Mouse (Mus musculus): Measurements from ENCODE around the gene Hprt. TPM values are rescaled to one million over a fixed set of nuclear protein-coding genes. Genes with fewer than 3 reads are reported as not detected.
"Not testable (repeated sequence)": the region's sequence is repeated elsewhere in the genome, so short reads cannot be mapped to it uniquely, and the experiment has no call there.

Gene Hprt
- polyA plus RNA-seq (2012; rRNA removed): 39.6 and 40.6 TPM in 2 replicates

DNA sequence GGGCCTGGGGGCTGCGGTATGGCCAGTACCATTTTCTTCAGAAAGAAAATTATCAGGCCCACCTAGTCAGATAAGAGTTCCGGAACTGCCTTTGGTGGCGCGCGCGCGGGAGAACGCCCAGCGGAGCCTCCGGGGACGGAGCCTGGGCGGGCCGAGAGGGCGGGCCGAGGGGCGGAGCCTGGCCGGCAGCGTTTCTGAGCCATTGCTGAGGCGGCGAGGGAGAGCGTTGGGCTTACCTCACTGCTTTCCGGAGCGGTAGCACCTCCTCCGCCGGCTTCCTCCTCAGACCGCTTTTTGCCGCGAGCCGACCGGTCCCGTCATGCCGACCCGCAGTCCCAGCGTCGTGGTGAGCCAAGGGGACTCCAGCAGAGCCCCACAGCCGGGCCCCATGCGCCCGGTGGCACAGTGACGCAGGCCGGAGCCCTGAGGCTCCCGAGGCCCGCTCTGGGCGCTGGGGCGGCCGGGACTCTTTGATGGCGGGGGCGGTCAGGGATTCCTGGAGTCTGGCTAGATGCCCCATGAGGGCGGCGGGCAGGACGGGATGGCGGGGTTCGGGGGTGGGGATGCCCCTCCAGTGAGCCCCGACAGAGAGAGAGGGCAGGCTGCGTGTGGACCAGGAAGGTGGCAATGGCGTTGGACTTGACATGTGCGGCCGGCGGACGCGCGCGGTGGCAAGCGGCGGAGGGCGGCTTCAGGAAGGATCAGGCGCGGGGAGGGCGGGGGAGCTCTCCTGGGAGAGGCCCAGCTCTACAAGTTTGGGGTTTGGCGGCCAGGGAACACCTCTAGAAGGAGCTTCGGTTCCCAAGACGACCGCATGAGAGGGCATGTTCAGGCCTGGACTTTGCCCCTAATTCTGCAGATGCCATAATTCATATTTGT, at the start of gene Hprt:
Gene Hprt (plus strand): TSS at position 233 of the 879 bp plus-strand sequence.
- peak; percentile 68; the same call in 1 of the 2 replicates for TF ChIP-seq POLR2A (IDR thresholded peaks at IDR 0.05; ENCODE audit: borderline replicate concordance, extremely low read depth, insufficient read depth, insufficient read length, poor library complexity, severe bottlenecking)
- TF ChIP-seq CTCF (IDR thresholded peaks at IDR 0.05; ENCODE audit: borderline replicate concordance, extremely low read depth, insufficient read depth, insufficient read length): no peak
- peak; percentile 93 for DNase-seq (ENCODE audit: low read depth)

DNA sequence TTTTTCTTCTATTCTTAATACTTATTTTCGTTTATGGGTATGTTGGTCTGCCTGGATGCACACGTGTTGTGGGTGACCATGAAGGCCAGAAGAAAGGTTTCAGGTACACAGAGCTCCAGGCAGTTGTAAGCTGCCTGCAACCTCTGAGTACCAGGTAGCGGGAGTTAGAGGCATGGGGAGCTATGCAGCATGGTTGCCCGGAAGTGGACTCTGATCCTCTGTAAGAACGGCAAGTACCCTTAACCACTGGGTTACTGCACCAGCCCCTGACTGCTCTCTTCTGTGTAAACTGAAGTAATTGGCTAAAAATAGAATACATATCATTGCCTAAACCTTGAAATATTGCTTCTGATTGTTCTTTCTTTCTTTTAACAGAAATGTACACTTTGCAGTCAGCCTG, 42.4 kb upstream of the Hprt start:
- TF ChIP-seq POLR2A (IDR thresholded peaks at IDR 0.05; ENCODE audit: borderline replicate concordance, extremely low read depth, insufficient read depth, insufficient read length, poor library complexity, severe bottlenecking): no peak
- TF ChIP-seq CTCF (IDR thresholded peaks at IDR 0.05; ENCODE audit: borderline replicate concordance, extremely low read depth, insufficient read depth, insufficient read length): no peak
- no peak for DNase-seq (ENCODE audit: low read depth)

- peak; percentile 38 for DNase-seq (ENCODE audit: low read depth)
- peak; percentile 45; the same call in 1 of the 2 replicates for TF ChIP-seq CTCF (IDR thresholded peaks at IDR 0.05; ENCODE audit: borderline replicate concordance, extremely low read depth, insufficient read depth, insufficient read length)
- TF ChIP-seq POLR2A (IDR thresholded peaks at IDR 0.05; ENCODE audit: borderline replicate concordance, extremely low read depth, insufficient read depth, insufficient read length, poor library complexity, severe bottlenecking): no peak
Measured at GRCm38 (mm10) chrX:52949713-52950112, 38.2 kb upstream of the Hprt start.

DNA sequence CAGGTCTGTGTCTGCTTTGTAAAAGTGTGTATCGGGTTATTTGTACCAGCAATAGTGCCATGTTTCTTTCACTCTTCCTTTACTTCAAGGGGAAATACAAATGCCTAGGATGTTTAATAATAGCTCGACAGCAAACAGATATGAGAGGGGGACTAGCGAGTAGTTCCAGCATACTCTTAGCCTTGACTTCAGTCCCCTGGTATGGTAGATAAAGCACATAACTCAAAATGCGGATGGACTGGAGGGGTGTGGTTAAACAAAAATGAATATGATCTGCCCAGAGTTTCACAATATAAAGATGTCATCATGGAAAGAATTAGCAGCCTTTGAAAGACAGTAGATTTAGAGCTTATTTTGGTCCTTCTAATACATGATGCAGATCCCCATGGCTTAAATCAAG, 31.0 kb upstream of the Hprt start:
- no peak for DNase-seq (ENCODE audit: low read depth)
- TF ChIP-seq CTCF (IDR thresholded peaks at IDR 0.05; ENCODE audit: borderline replicate concordance, extremely low read depth, insufficient read depth, insufficient read length): no peak
- no peak for TF ChIP-seq POLR2A (IDR thresholded peaks at IDR 0.05; ENCODE audit: borderline replicate concordance, extremely low read depth, insufficient read depth, insufficient read length, poor library complexity, severe bottlenecking)

GRCm38 (mm10) chrX:52961559-52962110, 26.3 kb upstream of the Hprt start:
- TF ChIP-seq CTCF (IDR thresholded peaks at IDR 0.05; ENCODE audit: borderline replicate concordance, extremely low read depth, insufficient read depth, insufficient read length) (no peak), POLR2A (IDR thresholded peaks at IDR 0.05; ENCODE audit: borderline replicate concordance, extremely low read depth, insufficient read depth, insufficient read length, poor library complexity, severe bottlenecking) (no peak)
- peak; percentile 38 for DNase-seq (ENCODE audit: low read depth)

GRCm38 (mm10) chrX:52965149-52965548, 22.8 kb upstream of the Hprt start:
- DNase-seq (ENCODE audit: low read depth): no peak
- TF ChIP-seq POLR2A (IDR thresholded peaks at IDR 0.05; ENCODE audit: borderline replicate concordance, extremely low read depth, insufficient read depth, insufficient read length, poor library complexity, severe bottlenecking): no peak
- no peak for TF ChIP-seq CTCF (IDR thresholded peaks at IDR 0.05; ENCODE audit: borderline replicate concordance, extremely low read depth, insufficient read depth, insufficient read length)

DNA sequence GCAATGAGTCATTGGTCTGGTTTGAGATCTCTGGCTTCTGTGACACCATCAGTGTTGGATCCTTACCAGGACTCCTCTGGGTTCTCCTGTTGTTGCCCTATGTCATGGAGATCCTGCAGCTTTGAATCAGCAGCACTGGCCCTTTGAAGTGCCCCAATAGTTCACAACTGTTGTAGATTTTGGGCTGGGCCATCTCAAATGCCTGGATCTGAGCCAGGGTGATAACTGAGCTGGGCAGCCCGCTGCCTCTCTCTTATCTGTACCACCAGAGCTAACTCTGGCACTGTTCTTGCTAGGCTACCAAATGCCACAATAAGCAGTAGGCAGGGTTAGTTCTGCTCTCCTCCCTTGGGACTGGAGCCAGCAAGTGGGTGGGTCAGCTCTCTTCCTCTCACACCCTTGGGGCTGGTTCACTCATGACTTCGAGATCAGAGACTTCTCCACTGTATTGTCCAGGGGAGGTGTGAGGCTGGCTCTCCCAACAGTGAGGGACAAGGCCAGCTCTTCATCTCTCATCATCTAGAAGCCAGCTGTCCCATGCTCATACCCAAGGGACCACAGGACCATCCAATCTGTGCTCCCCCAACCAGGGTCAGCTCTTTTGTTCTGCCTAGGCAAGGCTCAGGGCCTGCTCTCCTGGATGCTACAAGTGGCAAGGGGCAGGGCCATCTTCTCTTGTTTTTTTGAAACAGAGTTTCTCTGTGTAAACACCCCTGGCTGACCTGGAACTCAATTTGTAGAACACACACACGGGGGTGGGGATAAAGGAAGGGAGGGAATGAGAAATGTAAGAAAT, 16.5 kb upstream of the Hprt start:
- DNase-seq (ENCODE audit: low read depth): no peak
- no peak for TF ChIP-seq CTCF (IDR thresholded peaks at IDR 0.05; ENCODE audit: borderline replicate concordance, extremely low read depth, insufficient read depth, insufficient read length)
- TF ChIP-seq POLR2A (IDR thresholded peaks at IDR 0.05; ENCODE audit: borderline replicate concordance, extremely low read depth, insufficient read depth, insufficient read length, poor library complexity, severe bottlenecking): no peak

- no peak for TF ChIP-seq CTCF (IDR thresholded peaks at IDR 0.05; ENCODE audit: borderline replicate concordance, extremely low read depth, insufficient read depth, insufficient read length)
- no peak for TF ChIP-seq POLR2A (IDR thresholded peaks at IDR 0.05; ENCODE audit: borderline replicate concordance, extremely low read depth, insufficient read depth, insufficient read length, poor library complexity, severe bottlenecking)
- no peak for DNase-seq (ENCODE audit: low read depth)
Measured at GRCm38 (mm10) chrX:52972129-52972528, 15.8 kb upstream of the Hprt start.

DNA sequence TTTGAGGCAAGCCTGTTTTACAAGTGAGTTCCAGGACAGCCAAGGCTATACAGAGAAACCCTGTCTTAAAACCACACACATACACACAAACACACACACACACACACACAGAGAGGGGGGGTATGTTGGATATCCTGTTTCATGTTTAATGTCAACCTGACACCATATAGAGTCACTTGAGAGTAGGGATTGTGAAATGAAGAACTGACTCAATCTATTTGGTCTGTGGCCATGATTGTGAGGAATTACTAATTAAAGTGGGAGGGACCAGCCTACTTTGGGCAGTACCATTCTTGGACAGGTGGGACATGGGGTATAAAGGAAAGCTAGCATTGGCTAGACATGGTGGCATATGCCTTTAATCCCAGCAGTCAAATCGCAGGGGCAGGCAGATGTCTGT, 15.3 kb upstream of the Hprt start:
- TF ChIP-seq POLR2A (IDR thresholded peaks at IDR 0.05; ENCODE audit: borderline replicate concordance, extremely low read depth, insufficient read depth, insufficient read length, poor library complexity, severe bottlenecking): no peak
- TF ChIP-seq CTCF (IDR thresholded peaks at IDR 0.05; ENCODE audit: borderline replicate concordance, extremely low read depth, insufficient read depth, insufficient read length): no peak
- no peak for DNase-seq (ENCODE audit: low read depth)

DNA sequence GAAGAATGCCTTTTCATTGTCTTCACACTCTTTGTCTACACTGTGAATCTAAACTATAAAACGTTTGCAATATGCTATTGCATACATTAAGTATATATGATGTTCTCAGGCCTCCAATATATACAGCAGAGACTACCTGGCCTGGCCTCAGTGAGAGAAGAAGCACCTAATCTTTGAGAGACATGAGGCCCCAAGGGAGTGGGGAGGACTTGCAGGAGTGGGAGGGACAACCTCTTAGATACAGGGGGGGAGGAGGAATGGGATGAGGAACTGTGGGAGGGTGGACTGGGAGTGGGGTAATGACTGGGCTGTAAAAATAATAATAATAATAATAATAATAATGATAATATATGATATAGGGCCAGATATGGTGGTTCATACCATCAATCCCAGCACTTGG, 9.4 kb upstream of the Hprt start:
- DNase-seq (ENCODE audit: low read depth): no peak
- TF ChIP-seq POLR2A (IDR thresholded peaks at IDR 0.05; ENCODE audit: borderline replicate concordance, extremely low read depth, insufficient read depth, insufficient read length, poor library complexity, severe bottlenecking) (no peak), CTCF (IDR thresholded peaks at IDR 0.05; ENCODE audit: borderline replicate concordance, extremely low read depth, insufficient read depth, insufficient read length) (no peak)

- no peak for DNase-seq (ENCODE audit: low read depth)
- TF ChIP-seq POLR2A (IDR thresholded peaks at IDR 0.05; ENCODE audit: borderline replicate concordance, extremely low read depth, insufficient read depth, insufficient read length, poor library complexity, severe bottlenecking): no peak
- TF ChIP-seq CTCF (IDR thresholded peaks at IDR 0.05; ENCODE audit: borderline replicate concordance, extremely low read depth, insufficient read depth, insufficient read length): no peak
Measured at GRCm38 (mm10) chrX:52981378-52981777, 6.6 kb upstream of the Hprt start.

DNA sequence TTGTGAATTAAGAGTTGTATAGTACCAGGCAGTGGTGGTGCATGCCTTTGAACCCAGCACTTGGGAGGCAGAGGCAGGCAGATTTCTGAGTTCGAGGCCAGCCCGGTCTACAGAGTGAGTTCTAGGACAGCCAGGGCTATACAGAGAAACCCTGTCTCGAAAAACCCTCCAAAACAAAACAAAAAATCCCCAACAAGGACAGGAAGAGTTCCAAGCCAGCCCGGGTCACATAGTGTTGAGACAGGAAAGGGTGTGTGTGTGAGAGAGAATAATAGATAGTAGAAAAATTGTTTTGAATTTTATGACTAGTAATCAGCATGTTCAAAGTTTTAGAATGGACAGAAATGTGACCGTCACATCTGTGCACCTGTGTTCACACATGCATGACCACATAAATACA, 6.8 kb downstream of the Hprt start:
- not testable (repeated sequence) for DNase-seq (ENCODE audit: low read depth)

DNA sequence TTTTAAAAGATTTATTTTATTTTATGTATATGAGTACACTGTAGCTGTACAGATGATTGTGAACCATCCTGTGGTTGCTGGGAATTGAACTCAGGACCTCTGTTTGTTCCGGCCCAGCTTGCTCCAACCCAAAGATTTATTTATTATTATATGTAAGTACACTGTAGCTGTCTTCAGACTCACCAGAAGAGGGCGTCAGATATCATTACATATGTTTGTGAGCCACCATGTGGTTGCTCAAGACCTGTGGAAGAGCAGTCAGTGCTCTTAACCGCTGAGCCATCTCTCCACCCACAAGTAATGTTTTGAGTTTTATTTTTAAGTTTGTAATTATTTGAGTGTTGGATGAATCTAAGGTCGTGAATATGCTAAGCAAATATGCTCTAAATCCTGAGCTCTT, 16.9 kb downstream of the Hprt start:
- DNase-seq (ENCODE audit: low read depth): peak; percentile 19

Data from brain, embryonic 14.5 days (tissue).